Mouse (Mus musculus): Measurements from ENCODE around the gene Becn1. TPM values are rescaled to one million over a fixed set of nuclear protein-coding genes. Genes with fewer than 3 reads are reported as not detected.

Becn1 gene
- not detected in 2 replicates for polyA plus RNA-seq (2012; ENCODE audit: insufficient read depth, insufficient read length, low replicate concordance, missing spikeins)

GRCm38 (mm10) chr11:101302004-101302798 lies at the start of gene Becn1:
Gene Becn1 (minus strand): TSS chr11:101302286.
- no peak within 1 kb of the TSS for H3K27ac ChIP-seq (ENCODE audit: insufficient read depth, low read depth, low read length)
- 5% methylated on average over 39 of the region's 39 CpGs for WGBS

GRCm38 (mm10) chr11:101351721-101352111 lies 49.6 kb upstream of the Becn1 start:
- TF ChIP-seq CTCF (IDR thresholded peaks at IDR 0.05; ENCODE audit: insufficient read depth, low read depth, low read length) (no peak), POLR2A (IDR thresholded peaks at IDR 0.05; ENCODE audit: insufficient read depth, low read depth, low read length) (no peak)
- Histone ChIP-seq H3K4me3 (ENCODE audit: insufficient read depth, low read depth, low read length) (no peak overlapping the region), H3K27ac (ENCODE audit: insufficient read depth, low read depth, low read length) (no peak overlapping the region), H3K4me1 (ENCODE audit: control insufficient read depth, insufficient read depth, low read length) (no peaks in the 10 kb centered on the region)
- 77% methylated on average over 3 of the region's 3 CpGs for WGBS

More at GRCm38 (mm10) chr11:101302004-101302798, at the start of gene Becn1:
- Histone ChIP-seq H3K4me3 (ENCODE audit: insufficient read depth, low read depth, low read length) (peak within 1 kb of the TSS; percentile 72), H3K4me1 (ENCODE audit: control insufficient read depth, insufficient read depth, low read length) (peaks cover 5% of the 10 kb centered on the region; the same call in 1 of the 2 replicates)
- TF ChIP-seq CTCF (IDR thresholded peaks at IDR 0.05; ENCODE audit: insufficient read depth, low read depth, low read length) (peak; percentile 87), POLR2A (IDR thresholded peaks at IDR 0.05; ENCODE audit: insufficient read depth, low read depth, low read length) (peak; percentile 70)

DNA sequence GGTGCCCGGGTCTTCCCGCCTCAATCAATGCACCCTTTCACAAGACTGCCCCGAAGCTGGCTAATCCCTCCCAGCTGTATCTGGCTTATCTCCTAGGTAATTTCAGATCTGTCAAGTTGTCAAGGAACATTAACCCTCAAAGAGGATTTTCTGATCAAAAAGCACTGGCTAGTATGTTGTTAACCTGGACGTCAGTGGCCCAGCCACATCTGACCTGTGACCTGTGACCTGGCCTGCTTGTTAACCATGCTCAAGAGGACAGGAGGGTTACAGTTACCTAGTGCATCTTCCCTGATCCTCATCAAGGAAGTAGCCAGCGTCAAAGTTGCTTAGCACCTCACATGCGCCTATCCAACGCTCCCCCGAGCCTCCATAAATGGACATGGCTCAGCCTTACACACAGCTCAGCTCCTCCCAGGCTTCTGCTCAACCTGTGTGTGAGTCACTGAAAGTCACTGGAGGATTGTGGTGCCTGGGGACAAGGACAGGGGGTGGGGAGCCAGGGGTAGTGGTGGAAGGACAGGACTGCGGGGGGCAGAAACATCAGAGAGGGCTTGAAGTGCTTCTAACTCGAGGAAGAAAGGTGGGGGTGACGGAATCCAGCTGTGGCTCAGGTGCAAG lies 49.1 kb upstream of the Becn1 start:
- TF ChIP-seq CTCF (IDR thresholded peaks at IDR 0.05; ENCODE audit: insufficient read depth, low read depth, low read length) (no peak), POLR2A (IDR thresholded peaks at IDR 0.05; ENCODE audit: insufficient read depth, low read depth, low read length) (no peak)
- no peaks in the 10 kb centered on the region for H3K4me1 ChIP-seq (ENCODE audit: control insufficient read depth, insufficient read depth, low read length)
- WGBS = 69% methylated on average over 11 of the region's 11 CpGs
- H3K27ac ChIP-seq (ENCODE audit: insufficient read depth, low read depth, low read length) = no peak overlapping the region
- no peak overlapping the region for H3K4me3 ChIP-seq (ENCODE audit: insufficient read depth, low read depth, low read length)

DNA sequence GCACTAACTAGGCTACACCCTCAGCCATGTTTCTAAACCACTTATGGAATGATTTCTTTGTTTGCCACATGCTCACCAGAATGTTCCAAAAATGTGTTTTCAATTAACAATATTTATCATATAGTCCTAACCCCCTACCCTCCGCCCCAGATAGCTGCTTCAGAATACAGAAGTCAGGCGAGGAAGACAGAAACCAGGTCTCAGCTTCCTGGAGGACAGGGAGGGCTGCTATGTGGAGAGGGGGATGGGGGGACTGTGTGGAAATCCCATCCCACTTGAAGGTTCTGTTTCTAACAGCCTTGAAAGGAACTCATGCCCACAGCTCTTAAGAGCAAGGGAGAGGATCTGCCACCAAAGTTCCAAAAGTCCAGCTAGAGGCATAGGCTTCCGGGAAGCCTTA lies 47.1 kb upstream of the Becn1 start:
- no peak overlapping the region for H3K4me3 ChIP-seq (ENCODE audit: insufficient read depth, low read depth, low read length)
- H3K4me1 ChIP-seq (ENCODE audit: control insufficient read depth, insufficient read depth, low read length) = no peaks in the 10 kb centered on the region
- WGBS = 95% methylated on average over 3 of the region's 3 CpGs
- TF ChIP-seq CTCF (IDR thresholded peaks at IDR 0.05; ENCODE audit: insufficient read depth, low read depth, low read length) = no peak
- no peak for TF ChIP-seq POLR2A (IDR thresholded peaks at IDR 0.05; ENCODE audit: insufficient read depth, low read depth, low read length)
- no peak overlapping the region for H3K27ac ChIP-seq (ENCODE audit: insufficient read depth, low read depth, low read length)

- Histone ChIP-seq H3K4me3 (ENCODE audit: insufficient read depth, low read depth, low read length) (no peak overlapping the region), H3K27ac (ENCODE audit: insufficient read depth, low read depth, low read length) (no peak overlapping the region), H3K4me1 (ENCODE audit: control insufficient read depth, insufficient read depth, low read length) (no peaks in the 10 kb centered on the region)
- WGBS = 76% methylated on average over 7 of the region's 7 CpGs
- TF ChIP-seq POLR2A (IDR thresholded peaks at IDR 0.05; ENCODE audit: insufficient read depth, low read depth, low read length) = no peak
- TF ChIP-seq CTCF (IDR thresholded peaks at IDR 0.05; ENCODE audit: insufficient read depth, low read depth, low read length) = no peak
Measured at GRCm38 (mm10) chr11:101348774-101349173, 46.7 kb upstream of the Becn1 start.

DNA sequence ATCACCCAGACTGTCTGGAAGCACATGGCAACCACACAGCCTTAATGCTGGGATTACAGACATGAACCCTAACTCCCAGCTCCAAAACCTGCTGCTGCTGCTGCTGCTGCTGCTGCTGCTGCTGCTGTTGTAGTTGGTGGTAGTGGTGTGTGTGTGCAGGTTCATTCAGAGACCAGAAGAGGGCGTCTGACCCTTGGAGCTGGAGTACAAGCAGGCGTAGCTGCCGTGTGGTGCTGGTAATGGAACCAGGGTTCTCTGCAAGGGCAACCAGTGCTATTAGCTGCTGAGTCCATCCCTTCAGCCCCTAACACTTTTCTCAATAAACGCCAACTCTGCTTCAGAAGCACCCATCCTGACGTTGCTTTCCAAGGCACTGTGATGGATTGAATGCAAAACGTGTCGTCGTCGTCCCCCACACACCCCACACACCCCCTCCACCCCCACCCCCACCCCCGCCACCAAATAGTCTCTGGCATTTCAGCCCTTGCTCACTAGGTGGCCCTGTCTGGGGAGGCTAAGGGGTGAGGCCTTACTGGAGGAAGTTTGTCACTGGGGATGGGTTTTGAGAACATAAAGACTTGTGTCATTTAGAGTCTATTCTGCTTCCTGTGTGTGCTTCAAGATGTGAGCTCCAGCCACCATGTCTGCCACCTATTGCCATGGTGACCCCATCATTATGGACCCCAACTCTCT lies 45.1 kb upstream of the Becn1 start:
- 78% methylated on average over 10 of the region's 10 CpGs for WGBS
- H3K4me1 ChIP-seq (ENCODE audit: control insufficient read depth, insufficient read depth, low read length) = no peaks in the 10 kb centered on the region
- no peak overlapping the region for H3K4me3 ChIP-seq (ENCODE audit: insufficient read depth, low read depth, low read length)
- H3K27ac ChIP-seq (ENCODE audit: insufficient read depth, low read depth, low read length) = no peak overlapping the region
- no peak for TF ChIP-seq POLR2A (IDR thresholded peaks at IDR 0.05; ENCODE audit: insufficient read depth, low read depth, low read length)
- TF ChIP-seq CTCF (IDR thresholded peaks at IDR 0.05; ENCODE audit: insufficient read depth, low read depth, low read length) = no peak

DNA sequence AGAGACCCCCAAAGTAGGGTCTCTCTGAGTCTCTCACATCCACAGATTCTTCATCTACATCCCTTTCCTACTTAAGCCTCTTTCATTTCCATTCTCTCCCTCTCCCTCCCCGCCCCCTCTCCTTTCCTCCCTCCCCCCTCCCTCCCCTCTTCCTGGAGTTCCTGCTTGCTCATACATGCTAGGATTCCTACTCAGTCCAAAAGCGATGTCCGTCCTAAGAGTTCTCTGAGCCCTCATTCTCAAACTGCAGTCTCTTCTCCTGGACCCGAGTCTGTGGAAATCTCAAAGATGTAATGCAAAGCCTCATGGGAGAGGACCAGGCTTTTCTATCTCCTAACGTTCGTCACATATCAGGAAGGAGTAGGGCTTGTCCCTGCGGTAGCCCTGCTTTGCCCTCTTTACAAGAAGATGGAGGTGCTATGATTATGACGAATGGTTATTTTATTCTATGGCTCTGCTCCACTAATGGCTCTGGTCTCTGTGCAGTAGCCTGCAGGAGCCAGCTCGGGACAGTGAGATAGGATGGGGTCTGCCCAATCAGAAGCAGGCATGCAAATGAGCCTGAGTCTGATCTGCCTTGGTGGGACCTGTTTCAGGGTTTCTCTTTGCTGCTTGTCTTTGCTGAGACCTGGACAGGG lies 36.2 kb upstream of the Becn1 start:
- WGBS = 0% methylated on average over 9 of the region's 9 CpGs
- no peak overlapping the region for H3K27ac ChIP-seq (ENCODE audit: insufficient read depth, low read depth, low read length)
- peaks cover 5% of the 10 kb centered on the region for H3K4me1 ChIP-seq (ENCODE audit: control insufficient read depth, insufficient read depth, low read length)
- TF ChIP-seq CTCF (IDR thresholded peaks at IDR 0.05; ENCODE audit: insufficient read depth, low read depth, low read length) = no peak
- TF ChIP-seq POLR2A (IDR thresholded peaks at IDR 0.05; ENCODE audit: insufficient read depth, low read depth, low read length) = no peak
- peak overlapping the region; percentile 1; the same call in 1 of the 2 replicates for H3K4me3 ChIP-seq (ENCODE audit: insufficient read depth, low read depth, low read length)

DNA sequence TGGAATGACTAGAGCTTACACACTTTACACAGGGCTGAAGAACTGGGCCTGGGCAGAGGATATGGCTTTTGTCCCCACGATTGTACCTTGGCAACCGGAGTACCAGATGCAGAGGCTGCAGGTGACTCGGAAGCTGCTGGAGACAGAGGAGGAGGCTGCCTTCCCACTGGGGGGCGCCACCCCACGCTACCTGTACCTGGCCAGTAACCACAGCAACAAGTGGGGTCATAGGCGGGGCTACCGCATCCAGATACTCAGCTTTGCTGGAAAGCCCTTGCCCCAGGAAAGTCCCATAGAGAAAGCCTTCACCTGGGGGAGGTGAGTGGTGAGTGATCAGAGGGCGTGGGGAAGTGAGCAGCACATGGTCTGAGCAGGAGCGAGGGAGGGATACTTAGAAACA lies 33.6 kb upstream of the Becn1 start:
- Histone ChIP-seq H3K4me1 (ENCODE audit: control insufficient read depth, insufficient read depth, low read length) (peaks cover 5% of the 10 kb centered on the region), H3K27ac (ENCODE audit: insufficient read depth, low read depth, low read length) (no peak overlapping the region), H3K4me3 (ENCODE audit: insufficient read depth, low read depth, low read length) (no peak overlapping the region)
- WGBS = 81% methylated on average over 9 of the region's 9 CpGs
- no peak for TF ChIP-seq POLR2A (IDR thresholded peaks at IDR 0.05; ENCODE audit: insufficient read depth, low read depth, low read length)
- no peak for TF ChIP-seq CTCF (IDR thresholded peaks at IDR 0.05; ENCODE audit: insufficient read depth, low read depth, low read length)
